Mouse (Mus musculus): ENCODE measurements at regions not wholly inside any gene's neighbourhood (a gene's known extent, or its start where the extent isn't known, plus 50 kb on each side); places are given as distances from the start of the nearest gene placed in this dataset.

- Histone ChIP-seq H3K36me3 (replicated peaks; ENCODE audit: low read length) (no peaks in the 10 kb centered on the region), H3K4me3 (replicated peaks) (no peak overlapping the region), H3K27me3 (replicated peaks) (peaks cover 2% of the 10 kb centered on the region), H3K9me3 (no peaks in the 10 kb centered on the region), H3K4me1 (no peaks in the 10 kb centered on the region)
- TF ChIP-seq GATA1 (IDR thresholded peaks at IDR 0.05; ENCODE audit: borderline replicate concordance, low read length) = no peak
- no peak for TF ChIP-seq FLI1 (IDR thresholded peaks at IDR 0.05; ENCODE audit: low read length)
Observed at GRCm38 (mm10) chr13:32508447-32508846, 169.9 kb upstream of the Gmds start.

- TF ChIP-seq FLI1 (IDR thresholded peaks at IDR 0.05; ENCODE audit: low read length) = no peak
- TF ChIP-seq GATA1 (IDR thresholded peaks at IDR 0.05; ENCODE audit: borderline replicate concordance, low read length) = no peak
- H3K4me1 ChIP-seq = no peaks in the 10 kb centered on the region
- no peak overlapping the region for H3K4me3 ChIP-seq (replicated peaks)
- no peaks in the 10 kb centered on the region for H3K9me3 ChIP-seq
- H3K27me3 ChIP-seq (replicated peaks) = peaks cover 2% of the 10 kb centered on the region
- H3K36me3 ChIP-seq (replicated peaks; ENCODE audit: low read length) = no peaks in the 10 kb centered on the region
Observed at GRCm38 (mm10) chr13:32507825-32508224, 169.3 kb upstream of the Gmds start.

GRCm38 (mm10) chr13:32498205-32498790 is 159.8 kb upstream of the Gmds start:
- Histone ChIP-seq H3K4me1 (no peaks in the 10 kb centered on the region), H3K4me3 (replicated peaks) (no peak overlapping the region), H3K36me3 (replicated peaks; ENCODE audit: low read length) (no peaks in the 10 kb centered on the region), H3K27me3 (replicated peaks) (peaks cover 9% of the 10 kb centered on the region), H3K9me3 (no peaks in the 10 kb centered on the region)
- TF ChIP-seq GATA1 (IDR thresholded peaks at IDR 0.05; ENCODE audit: borderline replicate concordance, low read length) (no peak), FLI1 (IDR thresholded peaks at IDR 0.05; ENCODE audit: low read length) (no peak)

- no peaks in the 10 kb centered on the region for H3K4me1 ChIP-seq
- TF ChIP-seq FLI1 (IDR thresholded peaks at IDR 0.05; ENCODE audit: low read length) (no peak), GATA1 (IDR thresholded peaks at IDR 0.05; ENCODE audit: borderline replicate concordance, low read length) (no peak)
- no peak overlapping the region for H3K4me3 ChIP-seq (replicated peaks)
- H3K27me3 ChIP-seq (replicated peaks) = peaks cover 11% of the 10 kb centered on the region
- H3K36me3 ChIP-seq (replicated peaks; ENCODE audit: low read length) = no peaks in the 10 kb centered on the region
- no peaks in the 10 kb centered on the region for H3K9me3 ChIP-seq
Observed at GRCm38 (mm10) chr13:32496263-32496662, 157.7 kb upstream of the Gmds start.

- Histone ChIP-seq H3K27me3 (replicated peaks) (peaks cover 11% of the 10 kb centered on the region), H3K36me3 (replicated peaks; ENCODE audit: low read length) (no peaks in the 10 kb centered on the region), H3K4me1 (no peaks in the 10 kb centered on the region), H3K4me3 (replicated peaks) (no peak overlapping the region), H3K9me3 (no peaks in the 10 kb centered on the region)
- TF ChIP-seq GATA1 (IDR thresholded peaks at IDR 0.05; ENCODE audit: borderline replicate concordance, low read length) (no peak), FLI1 (IDR thresholded peaks at IDR 0.05; ENCODE audit: low read length) (no peak)
Observed at GRCm38 (mm10) chr13:32495063-32495462, 156.5 kb upstream of the Gmds start.

GRCm38 (mm10) chr13:32493806-32494205 is 155.3 kb upstream of the Gmds start:
- no peaks in the 10 kb centered on the region for H3K36me3 ChIP-seq (replicated peaks; ENCODE audit: low read length)
- TF ChIP-seq GATA1 (IDR thresholded peaks at IDR 0.05; ENCODE audit: borderline replicate concordance, low read length) = no peak
- no peak for TF ChIP-seq FLI1 (IDR thresholded peaks at IDR 0.05; ENCODE audit: low read length)

DNA sequence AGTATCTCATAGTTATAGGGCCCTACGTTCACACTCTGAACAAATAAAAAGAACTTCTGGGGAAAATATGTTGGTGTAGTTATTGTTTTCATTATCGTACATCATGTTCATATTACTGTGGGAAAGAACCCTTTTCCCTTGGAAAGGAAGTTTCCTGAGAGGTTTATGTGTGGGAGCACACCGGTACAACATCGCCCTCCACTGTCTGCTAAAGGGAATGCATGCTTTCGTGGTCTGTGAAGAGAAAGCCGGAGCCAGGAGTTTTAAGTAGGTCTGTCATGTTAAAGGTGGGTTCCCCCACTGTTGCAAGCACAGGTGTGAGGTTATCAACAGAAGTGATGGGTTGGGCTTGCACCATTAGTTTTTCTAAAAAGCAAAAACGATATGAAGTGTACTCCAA is 154.8 kb upstream of the Gmds start:
- TF ChIP-seq FLI1 (IDR thresholded peaks at IDR 0.05; ENCODE audit: low read length) (no peak), GATA1 (IDR thresholded peaks at IDR 0.05; ENCODE audit: borderline replicate concordance, low read length) (no peak)
- H3K36me3 ChIP-seq (replicated peaks; ENCODE audit: low read length) = no peaks in the 10 kb centered on the region
- H3K4me1 ChIP-seq = no peaks in the 10 kb centered on the region

More at GRCm38 (mm10) chr13:32493806-32494205, 155.3 kb upstream of the Gmds start:
- peaks cover 11% of the 10 kb centered on the region for H3K27me3 ChIP-seq (replicated peaks)
- H3K4me3 ChIP-seq (replicated peaks) = no peak overlapping the region
- H3K9me3 ChIP-seq = no peaks in the 10 kb centered on the region
- no peaks in the 10 kb centered on the region for H3K4me1 ChIP-seq

GRCm38 (mm10) chr13:32492566-32492965 is 154.0 kb upstream of the Gmds start:
- no peaks in the 10 kb centered on the region for H3K4me1 ChIP-seq
- H3K27me3 ChIP-seq (replicated peaks) = peaks cover 11% of the 10 kb centered on the region
- H3K36me3 ChIP-seq (replicated peaks; ENCODE audit: low read length) = no peaks in the 10 kb centered on the region
- no peak overlapping the region for H3K4me3 ChIP-seq (replicated peaks)
- no peaks in the 10 kb centered on the region for H3K9me3 ChIP-seq
- TF ChIP-seq GATA1 (IDR thresholded peaks at IDR 0.05; ENCODE audit: borderline replicate concordance, low read length) = no peak
- TF ChIP-seq FLI1 (IDR thresholded peaks at IDR 0.05; ENCODE audit: low read length) = no peak

More for the DNA sequence above, 154.8 kb upstream of the Gmds start:
- H3K27me3 ChIP-seq (replicated peaks) = peaks cover 11% of the 10 kb centered on the region
- H3K9me3 ChIP-seq = no peaks in the 10 kb centered on the region
- no peak overlapping the region for H3K4me3 ChIP-seq (replicated peaks)

GRCm38 (mm10) chr13:32481444-32482058 is 143.0 kb upstream of the Gmds start:
- no peaks in the 10 kb centered on the region for H3K9me3 ChIP-seq
- no peaks in the 10 kb centered on the region for H3K36me3 ChIP-seq (replicated peaks; ENCODE audit: low read length)
- H3K27me3 ChIP-seq (replicated peaks) = peaks cover 3% of the 10 kb centered on the region
- no peak for TF ChIP-seq FLI1 (IDR thresholded peaks at IDR 0.05; ENCODE audit: low read length)
- no peak for TF ChIP-seq GATA1 (IDR thresholded peaks at IDR 0.05; ENCODE audit: borderline replicate concordance, low read length)
- H3K4me1 ChIP-seq = no peaks in the 10 kb centered on the region
- no peak overlapping the region for H3K4me3 ChIP-seq (replicated peaks)

DNA sequence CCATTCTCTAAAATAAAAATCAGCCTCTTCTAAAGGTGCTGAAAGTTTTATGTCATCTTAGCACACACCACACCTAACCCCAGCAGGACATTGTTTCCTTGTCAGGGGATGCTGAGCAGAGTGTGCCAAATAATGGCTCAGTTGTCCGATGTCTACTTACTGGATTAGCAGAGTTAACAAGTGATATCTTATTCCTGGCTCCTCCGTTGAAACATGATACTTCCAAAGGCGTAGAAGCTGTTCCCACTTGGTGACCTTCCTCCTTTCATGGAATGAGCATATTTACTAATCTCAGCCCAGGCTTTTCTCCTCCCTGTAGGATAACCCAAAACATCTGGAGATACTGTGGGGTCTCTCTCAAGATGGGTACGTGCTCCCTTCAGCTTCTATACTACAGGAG is 141.5 kb upstream of the Gmds start:
- TF ChIP-seq FLI1 (IDR thresholded peaks at IDR 0.05; ENCODE audit: low read length) (no peak), GATA1 (IDR thresholded peaks at IDR 0.05; ENCODE audit: borderline replicate concordance, low read length) (no peak)
- Histone ChIP-seq H3K27me3 (replicated peaks) (peaks cover 3% of the 10 kb centered on the region), H3K4me1 (no peaks in the 10 kb centered on the region), H3K9me3 (no peaks in the 10 kb centered on the region), H3K4me3 (replicated peaks) (no peak overlapping the region), H3K36me3 (replicated peaks; ENCODE audit: low read length) (no peaks in the 10 kb centered on the region)
